Mouse (Mus musculus): ENCODE data around the gene Itgb3. TPM values are rescaled to one million over a fixed set of nuclear protein-coding genes. Genes with fewer than 3 reads are reported as not detected.
"Not testable (repeated sequence)": the region's sequence is repeated elsewhere in the genome, so short reads cannot be mapped to it uniquely, and the experiment has no call there.

The Itgb3 gene
- polyA plus RNA-seq, 1 experiment from 2014 or later, result 0.91 TPM

DNA sequence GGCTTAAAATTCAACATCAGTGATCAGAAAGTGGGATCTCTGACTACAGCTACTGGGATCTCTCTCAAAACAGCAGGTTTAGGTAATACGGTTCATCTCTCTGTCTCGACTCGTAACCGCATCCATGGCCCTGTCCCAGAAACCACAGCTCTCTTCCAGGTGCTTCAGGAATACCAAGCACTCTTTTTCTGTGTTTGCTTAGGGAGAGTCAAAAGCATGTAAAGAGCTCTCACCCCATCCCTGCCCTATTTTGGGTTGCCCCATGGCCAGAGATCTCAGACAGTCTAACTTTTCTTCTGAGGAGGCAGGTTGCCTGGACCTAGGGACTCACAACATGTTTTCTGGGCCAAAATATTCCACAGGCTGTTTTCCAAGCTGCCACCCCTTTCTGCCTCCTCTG, 39.5 kb upstream of the Itgb3 start:
- H3K27me3 ChIP-seq (replicated peaks; ENCODE audit: control insufficient read depth, insufficient read depth, low read length), result peaks cover 5% of the 10 kb centered on the region; the same call in 1 of the 2 replicates
- H3K9me3 ChIP-seq (ENCODE audit: control insufficient read depth, low read length), result no peaks in the 10 kb centered on the region
- H3K27ac ChIP-seq (ENCODE audit: low read length), result no peak overlapping the region
- H3K4me3 ChIP-seq (replicated peaks; ENCODE audit: low read length), result no peak overlapping the region
- H3K9ac ChIP-seq (replicated peaks; ENCODE audit: low read depth, low read length), result no peak overlapping the region
- no peaks in the 10 kb centered on the region for H3K36me3 ChIP-seq (ENCODE audit: control insufficient read depth, insufficient read depth)
- 98% methylated on average over 4 of the region's 4 CpGs for WGBS
- H3K4me1 ChIP-seq (replicated peaks; ENCODE audit: control insufficient read depth, insufficient read depth, low read length), result no peaks in the 10 kb centered on the region
- no peak for ATAC-seq
- H3K4me2 ChIP-seq (ENCODE audit: low read length), result no peak overlapping the region

DNA sequence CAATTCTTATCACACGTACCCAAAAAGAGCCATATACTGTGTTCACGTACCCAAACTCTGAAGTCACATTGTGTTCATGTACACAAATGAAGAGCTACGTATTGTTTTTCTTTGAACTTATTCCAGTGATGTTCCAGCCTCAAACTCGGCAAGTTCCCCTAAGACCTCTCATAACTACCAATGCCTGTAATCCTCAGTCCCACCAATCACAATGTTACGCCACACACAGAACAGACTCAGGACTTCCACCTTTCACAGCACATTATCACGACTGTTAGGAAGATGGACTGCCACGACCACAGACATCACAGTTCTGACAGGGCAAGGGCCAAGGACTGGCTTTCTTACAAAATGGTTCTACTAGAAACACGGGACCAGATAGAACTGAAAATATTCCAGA, 37.3 kb upstream of the Itgb3 start:
- H3K4me2 ChIP-seq (ENCODE audit: low read length); ATAC-seq; H3K36me3 ChIP-seq (ENCODE audit: control insufficient read depth, insufficient read depth); H3K9me3 ChIP-seq (ENCODE audit: control insufficient read depth, low read length); H3K4me3 ChIP-seq (replicated peaks; ENCODE audit: low read length); H3K27me3 ChIP-seq (replicated peaks; ENCODE audit: control insufficient read depth, insufficient read depth, low read length); H3K9ac ChIP-seq (replicated peaks; ENCODE audit: low read depth, low read length); H3K4me1 ChIP-seq (replicated peaks; ENCODE audit: control insufficient read depth, insufficient read depth, low read length); H3K27ac ChIP-seq (ENCODE audit: low read length): not testable (repeated sequence)
- WGBS, result 83% methylated on average over 8 of the region's 8 CpGs

DNA sequence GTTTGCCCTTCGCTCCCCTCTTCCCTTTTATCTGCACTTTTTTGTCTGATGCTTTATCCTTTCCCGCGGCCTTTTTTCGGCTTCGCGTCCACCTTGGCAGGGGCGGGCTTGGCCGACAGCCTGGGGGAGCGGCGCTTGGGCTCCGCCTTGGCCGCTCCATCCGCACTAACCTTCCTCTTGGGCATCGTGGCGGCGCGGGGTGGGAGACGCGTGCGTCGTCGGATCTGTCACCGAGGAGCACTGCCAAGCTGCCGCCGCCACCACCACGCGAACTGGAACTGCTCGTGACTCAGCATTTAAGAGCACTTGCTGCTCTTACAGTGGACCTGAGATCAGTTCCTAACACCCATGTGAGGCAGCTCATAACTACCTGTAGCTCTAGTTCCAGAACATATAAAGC, 36.4 kb upstream of the Itgb3 start:
- not testable (repeated sequence) for H3K27ac ChIP-seq (ENCODE audit: low read length); H3K27me3 ChIP-seq (replicated peaks; ENCODE audit: control insufficient read depth, insufficient read depth, low read length); H3K36me3 ChIP-seq (ENCODE audit: control insufficient read depth, insufficient read depth); H3K9me3 ChIP-seq (ENCODE audit: control insufficient read depth, low read length); H3K4me1 ChIP-seq (replicated peaks; ENCODE audit: control insufficient read depth, insufficient read depth, low read length); H3K9ac ChIP-seq (replicated peaks; ENCODE audit: low read depth, low read length); ATAC-seq
- peak overlapping the region; percentile 31 for H3K4me3 ChIP-seq (replicated peaks; ENCODE audit: low read length)
- peak overlapping the region; percentile 53 for H3K4me2 ChIP-seq (ENCODE audit: low read length)
- WGBS, result 2% methylated on average over 28 of the region's 28 CpGs

DNA sequence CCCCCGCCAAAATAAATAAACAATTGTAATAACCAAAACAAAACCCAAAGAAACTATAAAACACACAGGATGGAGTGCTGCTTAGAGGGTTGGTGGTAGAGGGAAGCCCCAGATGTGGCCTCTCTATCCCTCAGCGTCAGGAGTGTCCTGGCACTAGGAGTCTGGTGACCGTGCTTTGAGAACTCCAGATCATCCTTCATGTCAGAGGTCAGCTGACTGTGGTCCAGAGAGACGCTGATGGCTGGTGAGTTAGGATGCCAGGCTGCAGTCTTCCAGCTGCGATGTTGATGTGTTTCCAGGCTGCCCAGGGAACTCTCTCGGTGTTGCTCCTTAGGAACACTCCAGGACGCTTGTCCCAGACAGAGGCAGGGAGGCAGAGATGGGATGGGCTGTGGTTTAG, 35.7 kb upstream of the Itgb3 start:
- Histone ChIP-seq H3K4me3 (replicated peaks; ENCODE audit: low read length) (no peak overlapping the region), H3K4me1 (replicated peaks; ENCODE audit: control insufficient read depth, insufficient read depth, low read length) (no peaks in the 10 kb centered on the region), H3K9me3 (ENCODE audit: control insufficient read depth, low read length) (no peaks in the 10 kb centered on the region), H3K9ac (replicated peaks; ENCODE audit: low read depth, low read length) (no peak overlapping the region), H3K4me2 (ENCODE audit: low read length) (no peak overlapping the region), H3K27me3 (replicated peaks; ENCODE audit: control insufficient read depth, insufficient read depth, low read length) (peaks cover 5% of the 10 kb centered on the region; the same call in 1 of the 2 replicates), H3K27ac (ENCODE audit: low read length) (no peak overlapping the region), H3K36me3 (ENCODE audit: control insufficient read depth, insufficient read depth) (no peaks in the 10 kb centered on the region)
- 70% methylated on average over 7 of the region's 7 CpGs for WGBS
- no peak for ATAC-seq

DNA sequence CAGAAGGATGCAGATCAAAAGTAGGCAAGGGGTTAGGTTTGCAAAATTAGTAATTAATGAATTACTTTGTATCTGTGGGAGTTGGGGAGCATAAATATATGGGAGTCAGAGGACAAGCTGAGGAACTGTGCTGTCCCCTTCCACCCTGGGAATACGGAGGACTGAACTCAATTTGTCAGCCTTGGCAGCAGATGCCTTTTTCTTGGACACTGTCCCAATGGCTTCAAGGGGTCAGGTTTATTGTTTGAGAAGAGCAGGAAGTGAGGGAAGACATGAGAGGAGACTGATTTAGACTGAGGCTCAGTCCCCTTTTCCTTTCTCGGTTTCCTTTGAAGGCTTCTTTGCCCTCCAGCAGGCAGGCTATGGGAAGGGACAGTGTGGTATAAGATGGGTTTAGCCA, 35.2 kb upstream of the Itgb3 start:
- Histone ChIP-seq H3K4me3 (replicated peaks; ENCODE audit: low read length) (no peak overlapping the region), H3K27me3 (replicated peaks; ENCODE audit: control insufficient read depth, insufficient read depth, low read length) (peaks cover 5% of the 10 kb centered on the region; the same call in 1 of the 2 replicates), H3K27ac (ENCODE audit: low read length) (no peak overlapping the region), H3K9me3 (ENCODE audit: control insufficient read depth, low read length) (no peaks in the 10 kb centered on the region), H3K36me3 (ENCODE audit: control insufficient read depth, insufficient read depth) (no peaks in the 10 kb centered on the region), H3K9ac (replicated peaks; ENCODE audit: low read depth, low read length) (no peak overlapping the region), H3K4me1 (replicated peaks; ENCODE audit: control insufficient read depth, insufficient read depth, low read length) (no peaks in the 10 kb centered on the region), H3K4me2 (ENCODE audit: low read length) (no peak overlapping the region)
- ATAC-seq, result no peak
- whole genome bisulfite sequencing, result 57% methylated on average over 2 of the region's 2 CpGs

DNA sequence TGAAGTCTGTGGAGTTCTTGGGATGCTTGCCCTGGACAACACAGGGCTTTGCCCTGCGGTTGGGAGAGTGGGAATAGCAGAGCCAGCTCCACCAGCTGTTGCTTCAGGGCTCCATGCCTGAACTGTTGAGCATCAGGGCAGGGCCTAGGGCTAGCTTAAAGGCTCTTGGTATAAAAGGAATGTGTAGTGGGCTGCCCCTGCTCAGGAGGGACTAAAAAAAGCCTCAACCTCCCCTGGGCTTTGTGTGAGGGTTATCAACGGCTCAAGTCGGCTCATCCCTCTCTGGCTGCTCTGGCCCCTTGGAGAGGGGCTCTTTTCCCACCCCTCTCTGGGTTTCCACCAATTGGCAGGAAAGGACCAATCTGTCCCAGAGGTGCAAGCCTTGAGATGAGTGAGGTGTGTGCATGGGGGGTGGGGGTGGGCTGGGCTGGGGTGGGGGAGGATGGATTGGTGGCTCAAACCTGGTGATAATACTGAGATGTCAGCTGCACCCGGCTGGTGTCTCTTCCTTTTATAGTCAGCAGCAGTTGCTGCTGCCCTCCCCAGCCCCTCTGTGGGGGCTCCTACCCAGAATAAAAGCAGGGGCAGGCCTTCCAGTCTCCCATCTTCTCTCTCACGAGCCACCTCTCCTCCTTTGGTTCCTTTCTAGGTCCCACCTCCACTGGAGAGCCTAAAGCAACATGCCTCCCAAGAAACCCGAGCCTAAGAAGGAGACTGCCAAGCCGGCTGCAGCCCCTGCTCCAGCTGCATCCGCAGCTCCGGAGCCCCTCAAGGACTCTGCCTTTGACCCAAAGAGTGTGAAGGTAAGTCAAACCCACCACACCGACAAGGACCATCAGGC, 30.8 kb upstream of the Itgb3 start:
- Histone ChIP-seq H3K9me3 (ENCODE audit: control insufficient read depth, low read length) (no peaks in the 10 kb centered on the region), H3K27me3 (replicated peaks; ENCODE audit: control insufficient read depth, insufficient read depth, low read length) (peaks cover 3% of the 10 kb centered on the region; the same call in 1 of the 2 replicates), H3K4me1 (replicated peaks; ENCODE audit: control insufficient read depth, insufficient read depth, low read length) (no peaks in the 10 kb centered on the region), H3K4me2 (ENCODE audit: low read length) (no peak overlapping the region), H3K4me3 (replicated peaks; ENCODE audit: low read length) (no peak overlapping the region), H3K27ac (ENCODE audit: low read length) (no peak overlapping the region), H3K9ac (replicated peaks; ENCODE audit: low read depth, low read length) (no peak overlapping the region), H3K36me3 (ENCODE audit: control insufficient read depth, insufficient read depth) (no peaks in the 10 kb centered on the region)
- 53% methylated on average over 10 of the region's 10 CpGs for WGBS
- no peak for ATAC-seq

DNA sequence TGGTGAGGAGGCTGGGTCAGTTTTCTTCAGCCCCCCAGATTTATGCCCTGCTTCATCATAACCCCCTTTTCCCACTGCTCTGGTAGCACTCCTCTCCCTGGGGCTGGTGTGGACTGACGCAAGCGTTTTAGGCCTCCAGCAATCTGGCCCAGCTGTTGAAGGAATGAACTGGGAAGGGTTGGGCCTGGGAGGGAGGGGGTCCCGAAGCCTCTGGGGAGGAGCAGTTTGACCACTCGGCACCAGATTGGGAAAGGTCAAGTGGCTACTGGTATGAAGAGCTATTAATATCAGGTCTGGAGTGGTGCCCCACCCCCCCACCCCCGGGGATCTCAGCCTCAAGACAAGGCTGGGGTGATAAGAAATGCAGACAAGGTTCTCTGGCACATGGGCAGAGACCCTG, 29.7 kb upstream of the Itgb3 start:
- Histone ChIP-seq H3K4me1 (replicated peaks; ENCODE audit: control insufficient read depth, insufficient read depth, low read length) (no peaks in the 10 kb centered on the region), H3K9me3 (ENCODE audit: control insufficient read depth, low read length) (no peaks in the 10 kb centered on the region), H3K27me3 (replicated peaks; ENCODE audit: control insufficient read depth, insufficient read depth, low read length) (no peaks in the 10 kb centered on the region), H3K4me2 (ENCODE audit: low read length) (no peak overlapping the region), H3K9ac (replicated peaks; ENCODE audit: low read depth, low read length) (no peak overlapping the region), H3K27ac (ENCODE audit: low read length) (no peak overlapping the region), H3K36me3 (ENCODE audit: control insufficient read depth, insufficient read depth) (no peaks in the 10 kb centered on the region), H3K4me3 (replicated peaks; ENCODE audit: low read length) (no peak overlapping the region)
- 85% methylated on average over 5 of the region's 5 CpGs for WGBS
- no peak for ATAC-seq

DNA sequence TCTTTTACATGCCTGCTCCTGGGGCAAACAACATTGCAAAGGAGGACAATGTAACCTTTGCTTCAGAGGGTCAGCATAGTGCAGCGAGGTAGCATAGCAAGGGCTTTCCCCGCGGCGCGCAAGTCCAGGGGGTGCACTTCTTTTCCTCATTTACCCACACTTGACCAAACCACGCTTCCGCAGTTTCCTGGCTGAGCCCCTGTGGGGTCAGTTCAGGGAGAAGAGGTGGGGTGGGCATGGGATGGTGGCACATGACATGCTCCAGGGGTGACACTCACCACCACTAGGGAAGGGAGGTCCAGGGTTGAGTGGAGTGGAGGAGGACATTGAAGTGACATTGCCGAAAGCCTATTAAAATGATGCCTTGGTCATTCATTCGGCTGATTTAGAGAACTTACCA, 28.7 kb upstream of the Itgb3 start:
- Histone ChIP-seq H3K27me3 (replicated peaks; ENCODE audit: control insufficient read depth, insufficient read depth, low read length) (no peaks in the 10 kb centered on the region), H3K36me3 (ENCODE audit: control insufficient read depth, insufficient read depth) (no peaks in the 10 kb centered on the region), H3K4me1 (replicated peaks; ENCODE audit: control insufficient read depth, insufficient read depth, low read length) (no peaks in the 10 kb centered on the region), H3K4me2 (ENCODE audit: low read length) (no peak overlapping the region), H3K27ac (ENCODE audit: low read length) (no peak overlapping the region), H3K4me3 (replicated peaks; ENCODE audit: low read length) (no peak overlapping the region), H3K9ac (replicated peaks; ENCODE audit: low read depth, low read length) (no peak overlapping the region), H3K9me3 (ENCODE audit: control insufficient read depth, low read length) (no peaks in the 10 kb centered on the region)
- WGBS, result 91% methylated on average over 9 of the region's 9 CpGs
- ATAC-seq, result no peak

DNA sequence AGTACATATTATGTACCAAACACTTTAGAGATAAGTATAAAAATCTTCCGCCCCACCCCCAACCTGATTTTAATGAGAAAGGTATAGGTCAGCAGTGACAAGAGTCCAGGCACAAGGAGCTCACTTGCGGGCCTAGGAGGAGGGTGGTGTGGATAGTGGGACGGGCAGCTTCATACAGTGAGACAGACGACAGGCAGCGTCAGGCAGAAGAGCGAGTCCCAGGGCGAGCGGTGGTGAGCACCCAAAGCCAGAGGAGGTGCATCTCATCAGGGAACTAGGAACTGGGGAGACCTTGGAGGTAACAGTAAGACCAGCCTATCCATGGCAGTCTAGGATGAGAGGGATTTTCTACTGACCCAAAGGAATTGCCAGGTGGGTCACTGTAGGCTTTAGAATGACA, 28.2 kb upstream of the Itgb3 start:
- no peak for ATAC-seq

DNA sequence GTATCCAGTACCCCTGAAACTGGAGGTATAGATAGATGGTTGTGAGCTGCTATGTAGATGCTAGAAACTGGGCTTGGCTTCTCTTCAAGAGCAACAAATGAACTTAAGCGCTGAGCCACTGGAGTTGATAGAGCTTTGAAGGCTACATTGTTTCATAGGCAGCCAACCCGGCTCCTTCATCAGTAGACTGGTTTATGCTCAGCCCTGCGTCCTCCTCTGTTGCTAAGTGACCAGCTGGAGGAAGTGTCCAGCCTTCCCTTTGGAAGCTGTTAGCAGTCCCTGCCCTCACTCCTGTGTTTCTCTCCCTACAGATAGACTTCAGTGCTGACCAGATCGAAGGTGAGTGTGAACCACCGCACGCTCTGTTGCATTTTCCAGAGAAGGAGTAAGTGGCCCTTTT, 27.7 kb upstream of the Itgb3 start:
- Histone ChIP-seq H3K27ac (ENCODE audit: low read length) (no peak overlapping the region), H3K27me3 (replicated peaks; ENCODE audit: control insufficient read depth, insufficient read depth, low read length) (no peaks in the 10 kb centered on the region), H3K4me1 (replicated peaks; ENCODE audit: control insufficient read depth, insufficient read depth, low read length) (no peaks in the 10 kb centered on the region), H3K4me2 (ENCODE audit: low read length) (no peak overlapping the region), H3K9ac (replicated peaks; ENCODE audit: low read depth, low read length) (no peak overlapping the region), H3K9me3 (ENCODE audit: control insufficient read depth, low read length) (no peaks in the 10 kb centered on the region), H3K4me3 (replicated peaks; ENCODE audit: low read length) (no peak overlapping the region), H3K36me3 (ENCODE audit: control insufficient read depth, insufficient read depth) (no peaks in the 10 kb centered on the region)
- no peak for ATAC-seq
- 65% methylated on average over 6 of the region's 6 CpGs for WGBS

More for the DNA sequence above, 28.2 kb upstream of the Itgb3 start:
- no peaks in the 10 kb centered on the region for H3K27me3 ChIP-seq (replicated peaks; ENCODE audit: control insufficient read depth, insufficient read depth, low read length)
- 94% methylated on average over 8 of the region's 8 CpGs for WGBS
- H3K4me1 ChIP-seq (replicated peaks; ENCODE audit: control insufficient read depth, insufficient read depth, low read length), result no peaks in the 10 kb centered on the region
- H3K27ac ChIP-seq (ENCODE audit: low read length), result no peak overlapping the region
- H3K9me3 ChIP-seq (ENCODE audit: control insufficient read depth, low read length), result no peaks in the 10 kb centered on the region
- no peaks in the 10 kb centered on the region for H3K36me3 ChIP-seq (ENCODE audit: control insufficient read depth, insufficient read depth)
- H3K9ac ChIP-seq (replicated peaks; ENCODE audit: low read depth, low read length), result no peak overlapping the region
- no peak overlapping the region for H3K4me3 ChIP-seq (replicated peaks; ENCODE audit: low read length)
- H3K4me2 ChIP-seq (ENCODE audit: low read length), result no peak overlapping the region

Measured in forebrain, embryonic 16.5 days (tissue).